Mouse (Mus musculus) liver, adult 2 months (tissue): ENCODE measurements around the gene Borcs7.

Source experiments
- CTCF ChIP-seq: fragments of 200-500 bp; IDR thresholded peaks from 2 replicates; pipeline ENCODE4 v1.5.1; 2011; ENCODE audit warnings: low read depth, low read length, control low read depth
- POLR2A ChIP-seq: fragments of 200-500 bp; IDR thresholded peaks from 2 replicates; pipeline ENCODE4 v1.6.1; 2011; ENCODE audit warnings: low read length, control low read depth; ENCODE audit not compliant: insufficient read depth; ENCODE audit errors: extremely low read depth

DNA sequence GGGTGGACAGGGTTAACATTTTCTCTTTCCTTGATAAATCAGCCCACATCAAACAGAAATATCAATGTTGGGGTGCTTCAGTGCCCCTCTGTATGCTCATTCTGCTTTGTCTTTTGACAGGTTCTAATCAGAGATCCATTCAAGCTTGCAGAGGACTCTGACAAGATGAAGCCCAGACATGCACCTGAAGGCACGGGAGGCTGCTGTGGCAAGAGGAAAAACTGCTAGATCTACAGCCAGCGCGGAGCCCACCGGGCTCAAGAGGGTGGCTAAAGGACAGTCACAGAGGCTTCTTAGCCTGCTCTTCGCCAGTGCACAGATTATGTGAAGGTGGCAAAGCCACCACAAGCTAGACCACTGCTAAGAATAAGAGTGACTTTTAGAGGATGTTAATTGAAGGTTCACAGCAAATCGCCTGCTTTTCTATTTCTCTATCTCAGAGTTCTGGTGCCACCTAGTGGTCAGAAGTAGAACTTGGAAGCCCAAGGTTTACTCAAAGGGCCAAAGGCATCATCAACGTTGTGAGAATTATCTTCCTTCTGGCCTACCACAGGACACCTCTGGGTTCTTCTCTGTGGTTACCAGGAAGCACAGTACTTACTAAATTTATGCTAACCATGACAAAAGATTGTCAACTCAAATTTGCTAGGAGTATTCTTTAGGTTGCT lies 50.8 kb downstream of the Borcs7 start:
- no peak for TF ChIP-seq POLR2A
- TF ChIP-seq CTCF, result peak; percentile 52
